Mouse (Mus musculus) liver, adult 2 months (tissue): ENCODE measurements around the gene Psph. TPM values are rescaled to one million over a fixed set of nuclear protein-coding genes. Genes with fewer than 3 reads are reported as not detected.
A peak's percentile ranks its signal among the peaks of the same experiment; 100 is the strongest.
"Not testable (repeated sequence)": the region's sequence is repeated elsewhere in the genome, so short reads cannot be mapped to it uniquely, and the experiment has no call there.

Experiments
- DNase-seq: peaks from one replicate; pipeline ENCODE4 v3.0.0-alpha.2; 2011; ENCODE audit warnings: low read depth, low spot score; ENCODE audit errors: extremely low read depth
- H3K27ac ChIP-seq: fragments of 200-500 bp; replicated peaks from 2 replicates; pipeline ENCODE4 v1.5.1; 2012; ENCODE audit warnings: low read depth, mild to moderate bottlenecking, control low read depth, inconsistent platforms, low read length; ENCODE audit not compliant: insufficient read depth
- H3K27me3 ChIP-seq: fragments of 200-500 bp; 2 replicates; pipeline ENCODE4 v1.6.1; 2012; ENCODE audit warnings: mild to moderate bottlenecking, moderate library complexity, low read length, inconsistent platforms; ENCODE audit not compliant: control insufficient read depth, insufficient read depth
- H3K36me3 ChIP-seq: fragments of 200-500 bp; 2 replicates; pipeline ENCODE4 v1.6.1; 2012; ENCODE audit warnings: low read length, inconsistent platforms; ENCODE audit not compliant: control insufficient read depth, insufficient read depth
- H3K4me1 ChIP-seq: fragments of 200-500 bp; 2 replicates; pipeline ENCODE4 v1.6.1; 2011; ENCODE audit warnings: low read length; ENCODE audit not compliant: control insufficient read depth, insufficient read depth
- H3K4me3 ChIP-seq: fragments of 200-500 bp; 2 replicates; pipeline ENCODE4 v1.5.1; 2011; ENCODE audit warnings: low read depth, mild to moderate bottlenecking, control low read depth, low read length, moderate library complexity; ENCODE audit not compliant: insufficient read depth
- H3K79me2 ChIP-seq: fragments of 200-500 bp; 2 replicates; pipeline ENCODE4 v1.6.1; 2012; ENCODE audit warnings: inconsistent platforms, mild to moderate bottlenecking, low read length, moderate library complexity; ENCODE audit not compliant: control insufficient read depth, insufficient read depth
- H3K9ac ChIP-seq: fragments of 200-500 bp; 2 replicates; pipeline ENCODE4 v1.6.1; 2012; ENCODE audit warnings: low read depth, mild to moderate bottlenecking, control low read depth, inconsistent platforms, low read length
- CTCF ChIP-seq: fragments of 200-500 bp; IDR thresholded peaks from 2 replicates; pipeline ENCODE4 v1.5.1; 2011; ENCODE audit warnings: low read depth, low read length, control low read depth
- POLR2A ChIP-seq: fragments of 200-500 bp; IDR thresholded peaks from 2 replicates; pipeline ENCODE4 v1.6.1; 2011; ENCODE audit warnings: low read length, control low read depth; ENCODE audit not compliant: insufficient read depth; ENCODE audit errors: extremely low read depth
- WGBS: fragments of 180-500 bp; shearing (Covaris S2); methylation state at CpG from one replicate; pipeline ENCODE4 v1.1.7; 2018; 5-methylcytosine and 5-hydroxymethylcytosine counted together
- polyA plus RNA-seq: library from polyadenylated mRNA; depleted of rRNA; stranded (reverse); fragments of >200 nt; gene quantifications from 2 replicates; pipeline ENCODE4 v1.2.3, GENCODE M21; 2012; rRNA removed
- total RNA-seq: library from RNA; depleted of rRNA; stranded (reverse); fragments of >200 nt; gene quantifications from 2 replicates; pipeline ENCODE4 v1.2.3, GENCODE M21; 2014; rRNA removed

The Psph gene
- total RNA-seq, result 4.1 and 9.8 TPM in 2 replicates
- polyA plus RNA-seq, result 8.3 and 11.0 TPM in 2 replicates

DNA sequence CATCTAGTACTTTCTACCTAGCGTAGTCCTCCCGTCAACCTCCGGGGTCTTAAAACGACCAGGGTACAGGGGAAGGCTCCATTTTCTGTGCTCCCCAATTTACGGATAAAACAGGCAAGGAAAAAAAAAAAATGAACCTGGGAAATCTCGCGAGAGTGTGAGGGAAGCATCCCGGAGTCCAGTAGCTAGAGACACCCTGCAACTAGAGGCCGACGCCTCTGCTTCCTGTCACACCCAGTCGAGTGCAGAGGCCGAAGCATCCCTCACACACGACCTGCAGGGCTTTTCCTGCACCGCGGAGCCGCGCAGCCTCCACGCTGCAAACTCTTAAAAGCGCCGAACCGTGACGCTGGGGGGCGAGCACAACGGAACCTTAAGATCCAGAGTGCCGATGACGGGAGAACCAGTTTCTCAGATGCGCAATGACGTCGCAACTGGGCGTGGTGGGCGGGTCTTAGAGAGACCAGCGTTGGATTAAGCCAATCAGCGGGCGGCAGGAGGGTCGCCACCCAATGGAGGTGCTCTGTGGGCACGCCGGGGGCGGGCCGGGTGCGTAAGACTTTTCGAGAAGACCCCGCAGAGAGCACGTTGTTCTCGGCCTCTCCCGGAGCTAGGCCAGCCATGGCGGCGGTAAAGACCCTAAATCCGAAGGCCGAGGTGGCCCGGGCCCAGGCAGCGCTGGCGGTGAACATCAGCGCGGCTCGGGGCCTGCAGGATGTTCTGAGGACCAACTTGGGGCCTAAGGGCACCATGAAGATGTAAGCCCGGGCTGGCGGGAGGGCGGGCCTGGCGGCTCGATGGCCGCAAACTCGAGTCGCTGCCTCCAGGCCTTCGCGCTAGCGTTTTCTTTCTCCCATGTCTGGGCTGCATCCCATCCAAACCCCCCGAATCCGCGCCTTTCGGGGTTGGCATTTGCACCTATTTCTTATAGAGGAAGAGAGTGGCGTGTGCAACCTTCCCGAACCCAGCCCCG is at the start of gene Psph:
Gene Psph, minus strand, starts transcription at position 632 of the 973 bp plus-strand sequence.
- peak; percentile 92 for DNase-seq
- peaks cover 32% of the 10 kb centered on the region for H3K36me3 ChIP-seq
- no peak for TF ChIP-seq CTCF
- peak; percentile 59; the same call in 1 of the 2 replicates for TF ChIP-seq POLR2A
- H3K27ac ChIP-seq, result peak within 1 kb of the TSS; percentile 96
- peaks cover 4% of the 10 kb centered on the region; the same call in 1 of the 2 replicates for H3K79me2 ChIP-seq
- WGBS, result under 1% methylated on average over 73 of the region's 73 CpGs
- H3K9ac ChIP-seq, result peak within 1 kb of the TSS; percentile 94
- H3K4me3 ChIP-seq, result peak within 1 kb of the TSS; percentile 82
- H3K27me3 ChIP-seq, result no peaks in the 10 kb centered on the region
- H3K4me1 ChIP-seq, result peaks cover 4% of the 10 kb centered on the region; the same call in 1 of the 2 replicates

DNA sequence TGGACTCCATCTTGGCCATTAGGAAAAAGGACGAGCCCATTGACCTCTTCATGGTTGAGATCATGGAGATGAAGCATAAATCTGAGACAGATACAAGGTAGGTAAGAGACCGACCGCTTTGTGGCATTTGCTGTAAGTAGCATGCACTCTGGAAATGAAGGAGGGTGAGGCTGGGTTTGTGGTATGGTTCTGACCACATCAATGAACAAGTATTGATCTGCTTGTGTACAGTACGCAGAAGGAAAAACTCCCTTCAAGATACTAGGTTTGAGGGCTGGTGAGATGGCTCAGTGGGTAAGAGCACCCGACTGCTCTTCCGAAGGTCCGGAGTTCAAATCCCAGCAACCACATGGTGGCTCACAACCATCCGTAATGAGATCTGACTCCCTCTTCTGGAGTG is 3.3 kb upstream of the Psph start:
- peaks cover 53% of the 10 kb centered on the region for H3K36me3 ChIP-seq
- not testable (repeated sequence) for H3K4me3 ChIP-seq, H3K79me2 ChIP-seq, H3K27ac ChIP-seq, H3K9ac ChIP-seq, H3K4me1 ChIP-seq, H3K27me3 ChIP-seq, DNase-seq
- WGBS, result 93% methylated on average over 7 of the region's 8 CpGs

DNA sequence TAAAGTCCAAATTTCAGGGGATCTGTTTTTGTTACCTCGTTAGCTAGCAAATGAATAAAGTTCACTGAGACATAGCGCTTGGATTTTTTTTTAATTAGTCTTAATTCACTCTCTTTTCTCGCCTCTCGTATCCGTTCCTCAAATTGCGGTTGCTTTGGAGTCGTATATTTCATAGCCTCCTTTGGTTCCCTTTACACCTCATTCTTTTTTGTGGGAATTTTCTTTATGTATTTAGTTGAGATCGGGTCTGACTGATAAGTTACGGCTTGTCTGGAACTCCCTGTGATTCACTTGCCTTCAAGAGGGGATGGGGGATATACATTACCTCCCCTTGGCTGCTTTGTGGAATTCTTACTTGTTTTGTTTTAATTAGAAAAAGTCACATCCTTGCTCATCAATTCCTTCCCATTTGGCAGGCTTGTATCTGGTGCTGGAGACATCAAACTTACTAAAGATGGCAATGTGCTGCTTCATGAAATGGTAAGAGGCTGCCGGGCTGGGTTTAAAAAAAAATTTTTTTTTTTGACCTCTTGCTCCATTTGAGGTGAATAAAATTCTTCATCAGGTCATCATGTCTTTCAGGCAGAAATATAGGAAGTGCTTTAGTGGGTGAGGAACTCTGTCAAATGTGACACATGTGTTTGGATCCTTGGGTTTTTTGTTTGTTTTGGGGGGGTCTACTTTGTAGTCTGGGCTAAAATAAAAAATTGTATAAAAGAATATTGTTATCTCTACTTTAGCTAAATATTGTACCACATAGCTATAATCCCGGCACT is 757 bp upstream of the Psph start:
- H3K4me1 ChIP-seq, result peaks cover 4% of the 10 kb centered on the region; the same call in 1 of the 2 replicates
- DNase-seq, result no peak
- peaks cover 4% of the 10 kb centered on the region; the same call in 1 of the 2 replicates for H3K79me2 ChIP-seq
- 9% methylated on average over 11 of the region's 11 CpGs for WGBS
- H3K27me3 ChIP-seq, result no peaks in the 10 kb centered on the region
- peak overlapping the region; percentile 96 for H3K27ac ChIP-seq
- peak overlapping the region; percentile 94 for H3K9ac ChIP-seq
- H3K4me3 ChIP-seq, result peak overlapping the region; percentile 82
- peaks cover 39% of the 10 kb centered on the region for H3K36me3 ChIP-seq
- TF ChIP-seq CTCF (no peak), POLR2A (no peak)

DNA sequence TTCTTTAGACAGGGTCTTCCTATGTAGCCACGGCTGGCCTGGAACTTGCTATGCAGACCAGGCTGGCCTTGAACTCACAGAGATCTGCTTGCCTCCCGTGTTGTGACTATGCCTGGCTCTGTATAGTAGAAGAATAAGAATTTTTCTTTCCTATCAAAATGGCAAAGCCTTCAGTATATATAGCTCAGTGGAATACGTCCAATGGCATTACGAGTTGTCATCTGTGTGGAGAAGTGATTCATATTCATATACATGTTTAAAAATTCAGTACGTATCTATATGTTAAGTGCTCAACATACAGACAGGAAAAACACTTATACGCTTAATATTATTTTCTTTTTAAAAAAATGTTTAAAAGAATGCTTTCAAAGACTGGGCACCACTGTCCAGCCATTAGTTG is 1.1 kb downstream of the Psph start:
- TF ChIP-seq CTCF, result no peak
- no peak for TF ChIP-seq POLR2A

DNA sequence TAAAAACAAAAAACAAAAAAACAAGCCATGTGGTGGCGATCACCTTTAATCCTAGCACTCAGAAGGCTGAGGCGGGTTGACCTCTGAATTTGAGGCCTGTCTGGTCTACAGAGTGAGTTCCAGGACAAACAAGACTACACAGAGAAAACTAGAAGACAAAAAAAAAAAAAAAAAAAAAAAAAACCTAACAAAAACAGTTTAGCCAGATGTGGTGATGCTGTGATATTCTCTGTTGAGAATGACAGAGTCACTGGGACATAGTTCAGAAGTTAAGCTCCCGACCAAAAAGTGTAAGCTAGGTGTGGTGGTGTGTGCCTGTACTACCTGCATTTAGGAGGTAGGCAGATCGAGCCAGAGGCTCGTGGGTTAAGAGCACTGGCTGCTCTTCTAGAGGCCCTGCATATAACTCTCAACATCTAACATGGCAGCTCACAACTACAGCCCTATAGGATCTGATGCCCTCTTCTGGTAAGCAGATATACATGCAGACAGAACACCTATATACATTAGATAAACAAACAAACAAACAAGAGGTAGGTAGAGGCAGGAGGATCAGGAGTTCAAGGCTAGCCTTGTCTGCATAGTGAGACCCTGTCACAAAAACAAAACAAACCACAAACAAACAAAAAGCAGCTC is 1.9 kb downstream of the Psph start:
- WGBS, result 88% methylated on average over 5 of the region's 5 CpGs
- no peak overlapping the region for H3K9ac ChIP-seq
- H3K27ac ChIP-seq, result no peak overlapping the region

More for the DNA sequence above, 1.1 kb downstream of the Psph start:
- WGBS, result 77% methylated on average over 6 of the region's 6 CpGs
- Histone ChIP-seq H3K4me3 (no peak overlapping the region), H3K27ac (no peak overlapping the region), H3K4me1 (peaks cover 4% of the 10 kb centered on the region; the same call in 1 of the 2 replicates), H3K9ac (no peak overlapping the region), H3K27me3 (no peaks in the 10 kb centered on the region), H3K36me3 (peaks cover 25% of the 10 kb centered on the region), H3K79me2 (peaks cover 4% of the 10 kb centered on the region; the same call in 1 of the 2 replicates)
- DNase-seq, result no peak

More for the DNA sequence above, 1.9 kb downstream of the Psph start:
- Histone ChIP-seq H3K36me3 (peaks cover 20% of the 10 kb centered on the region), H3K79me2 (peaks cover 4% of the 10 kb centered on the region; the same call in 1 of the 2 replicates), H3K4me1 (peaks cover 4% of the 10 kb centered on the region; the same call in 1 of the 2 replicates), H3K4me3 (no peak overlapping the region), H3K27me3 (no peaks in the 10 kb centered on the region)
- TF ChIP-seq CTCF (no peak), POLR2A (no peak)
- no peak for DNase-seq
